Mouse (Mus musculus): ENCODE results near the gene Spaca6. TPM values are rescaled to one million over a fixed set of nuclear protein-coding genes. Genes with fewer than 3 reads are reported as not detected.

Gene Spaca6
- polyA plus RNA-seq, 1 experiment, result 81.0 TPM

DNA sequence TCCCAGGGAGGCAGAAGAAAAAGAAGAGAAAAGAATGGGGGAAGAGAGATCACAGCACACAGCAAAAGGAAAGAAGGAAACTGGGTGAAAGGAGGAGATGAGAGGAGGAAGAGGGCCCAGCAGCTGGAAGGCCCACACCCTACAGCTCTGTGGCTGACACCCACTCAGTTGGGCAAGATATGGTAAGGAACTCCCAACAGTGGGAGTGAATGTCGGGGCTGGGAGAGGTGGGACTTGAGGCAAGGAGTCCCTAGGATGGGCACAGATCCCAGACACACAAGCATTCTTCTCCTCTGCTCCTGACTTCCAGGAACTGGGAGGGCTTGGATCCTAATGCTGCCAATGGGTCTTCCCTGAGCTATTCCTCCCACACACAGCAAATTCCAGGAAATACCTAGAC, 35.4 kb downstream of the Spaca6 start:
- Histone ChIP-seq H3K27me3 (ENCODE audit: control insufficient read depth, insufficient read depth, low read length, poor library complexity, severe bottlenecking) (no peaks in the 10 kb centered on the region), H3K27ac (ENCODE audit: insufficient read depth, low read length) (no peak overlapping the region), H3K9ac (ENCODE audit: low read depth, poor library complexity, severe bottlenecking) (no peak overlapping the region), H3K4me1 (ENCODE audit: control insufficient read depth, insufficient read depth, low read length) (no peaks in the 10 kb centered on the region), H3K9me3 (replicated peaks; ENCODE audit: control insufficient read depth, insufficient read depth, low read length, poor library complexity, severe bottlenecking) (no peaks in the 10 kb centered on the region), H3K36me3 (ENCODE audit: control insufficient read depth, insufficient read depth, low read length, poor library complexity, severe bottlenecking) (no peaks in the 10 kb centered on the region), H3K4me3 (ENCODE audit: low read depth, low read length) (no peak overlapping the region)
- TF ChIP-seq CTCF (IDR thresholded peaks at IDR 0.05; ENCODE audit: low read depth, low read length) (no peak), POLR2A (IDR thresholded peaks at IDR 0.05; ENCODE audit: insufficient read depth, low read length) (no peak), EP300 (IDR thresholded peaks at IDR 0.05; ENCODE audit: insufficient read depth, low read depth, low read length) (no peak)

DNA sequence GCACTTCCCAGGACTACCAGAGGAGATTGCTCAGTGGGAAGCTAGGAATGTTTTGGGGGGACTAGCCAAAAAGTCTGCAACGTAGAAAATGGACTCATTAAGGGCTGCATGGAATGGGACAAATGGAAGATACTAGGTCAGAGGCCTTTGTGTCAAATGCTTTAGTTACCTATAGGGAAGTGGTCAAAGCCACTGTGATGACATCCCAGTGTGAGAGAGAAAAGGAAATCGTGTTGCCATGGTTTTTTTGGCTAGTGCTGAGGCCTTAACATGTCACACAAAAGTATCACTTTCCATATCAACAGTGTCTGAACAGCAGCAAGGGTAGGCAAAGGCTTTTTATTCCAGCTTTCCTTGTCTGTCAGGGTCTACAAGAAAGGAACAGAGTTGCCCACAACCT, 38.2 kb downstream of the Spaca6 start:
- Histone ChIP-seq H3K4me1 (ENCODE audit: control insufficient read depth, insufficient read depth, low read length) (no peaks in the 10 kb centered on the region), H3K27me3 (ENCODE audit: control insufficient read depth, insufficient read depth, low read length, poor library complexity, severe bottlenecking) (no peaks in the 10 kb centered on the region), H3K36me3 (ENCODE audit: control insufficient read depth, insufficient read depth, low read length, poor library complexity, severe bottlenecking) (no peaks in the 10 kb centered on the region), H3K27ac (ENCODE audit: insufficient read depth, low read length) (no peak overlapping the region), H3K9me3 (replicated peaks; ENCODE audit: control insufficient read depth, insufficient read depth, low read length, poor library complexity, severe bottlenecking) (no peaks in the 10 kb centered on the region), H3K4me3 (ENCODE audit: low read depth, low read length) (no peak overlapping the region), H3K9ac (ENCODE audit: low read depth, poor library complexity, severe bottlenecking) (no peak overlapping the region)
- TF ChIP-seq POLR2A (IDR thresholded peaks at IDR 0.05; ENCODE audit: insufficient read depth, low read length) (no peak), CTCF (IDR thresholded peaks at IDR 0.05; ENCODE audit: low read depth, low read length) (no peak), EP300 (IDR thresholded peaks at IDR 0.05; ENCODE audit: insufficient read depth, low read depth, low read length) (no peak)

DNA sequence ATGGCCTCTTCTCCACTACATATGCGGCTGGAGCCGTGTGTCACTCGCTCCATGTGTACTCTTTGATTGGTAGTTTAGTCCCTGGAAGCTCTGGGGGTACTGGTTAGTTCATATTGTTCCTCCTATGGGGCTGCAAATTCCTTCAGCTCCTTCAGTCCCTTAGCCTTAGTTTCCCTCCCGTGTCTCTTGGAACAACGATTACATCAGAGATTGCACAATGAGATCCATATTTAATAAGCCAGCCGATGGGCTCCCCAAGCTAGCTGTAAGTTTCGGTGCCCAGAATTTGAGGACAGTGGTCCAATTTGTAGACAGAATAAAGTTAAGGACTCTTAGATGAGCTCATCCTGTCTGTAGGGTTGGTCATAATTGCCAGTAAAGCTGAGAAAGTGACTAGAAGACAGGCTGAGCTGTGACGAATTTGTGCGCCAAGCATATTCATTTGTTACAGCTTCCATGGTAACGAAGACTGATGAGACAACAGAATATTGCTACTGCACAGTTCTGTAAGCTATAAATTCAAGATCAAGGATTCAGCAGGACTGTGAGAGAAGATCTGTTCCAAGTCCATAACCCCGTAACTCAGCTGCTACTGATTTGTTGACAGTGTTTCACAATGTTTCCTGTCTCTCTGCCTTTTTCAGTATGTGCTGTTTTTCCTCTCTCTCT, 40.0 kb downstream of the Spaca6 start:
- H3K36me3 ChIP-seq (ENCODE audit: control insufficient read depth, insufficient read depth, low read length, poor library complexity, severe bottlenecking), result no peaks in the 10 kb centered on the region
- H3K4me3 ChIP-seq (ENCODE audit: low read depth, low read length), result no peak overlapping the region
- no peaks in the 10 kb centered on the region for H3K4me1 ChIP-seq (ENCODE audit: control insufficient read depth, insufficient read depth, low read length)
- TF ChIP-seq CTCF (IDR thresholded peaks at IDR 0.05; ENCODE audit: low read depth, low read length), result no peak
- H3K27me3 ChIP-seq (ENCODE audit: control insufficient read depth, insufficient read depth, low read length, poor library complexity, severe bottlenecking), result no peaks in the 10 kb centered on the region
- no peak overlapping the region for H3K9ac ChIP-seq (ENCODE audit: low read depth, poor library complexity, severe bottlenecking)
- H3K27ac ChIP-seq (ENCODE audit: insufficient read depth, low read length), result no peak overlapping the region
- no peaks in the 10 kb centered on the region for H3K9me3 ChIP-seq (replicated peaks; ENCODE audit: control insufficient read depth, insufficient read depth, low read length, poor library complexity, severe bottlenecking)

DNA sequence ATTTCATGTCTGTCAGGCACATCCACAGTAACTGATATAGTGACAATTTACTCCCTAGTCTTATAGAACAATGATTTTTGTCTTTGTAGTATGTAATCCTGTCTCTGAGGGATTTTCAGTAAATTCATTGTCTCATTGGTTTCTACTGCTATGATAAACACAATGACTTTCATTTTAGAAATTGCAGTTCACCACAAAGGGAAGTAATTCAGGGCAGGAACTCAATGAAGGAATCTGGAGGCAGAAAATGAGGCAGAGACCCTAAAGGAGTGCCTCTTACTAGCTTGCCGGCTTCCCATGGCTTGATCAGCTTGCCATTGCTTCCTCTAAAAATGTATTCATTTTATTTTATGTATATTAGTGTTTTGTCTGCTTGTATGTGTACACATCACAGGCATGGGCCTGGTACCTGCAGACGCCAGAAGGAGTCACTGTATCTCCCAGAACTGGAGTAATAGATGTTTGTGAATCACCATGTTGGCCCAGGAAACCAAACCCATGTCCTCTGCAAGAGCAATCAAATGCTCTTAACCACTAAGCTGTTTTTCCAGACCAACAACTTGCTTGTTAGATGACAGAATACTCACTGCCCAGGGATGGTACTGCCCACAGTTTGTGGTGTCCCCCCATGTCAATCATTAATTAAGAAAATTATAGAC, 44.1 kb downstream of the Spaca6 start:
- Histone ChIP-seq H3K36me3 (ENCODE audit: control insufficient read depth, insufficient read depth, low read length, poor library complexity, severe bottlenecking) (no peaks in the 10 kb centered on the region), H3K4me3 (ENCODE audit: low read depth, low read length) (no peak overlapping the region), H3K4me1 (ENCODE audit: control insufficient read depth, insufficient read depth, low read length) (no peaks in the 10 kb centered on the region), H3K27me3 (ENCODE audit: control insufficient read depth, insufficient read depth, low read length, poor library complexity, severe bottlenecking) (no peaks in the 10 kb centered on the region), H3K9me3 (replicated peaks; ENCODE audit: control insufficient read depth, insufficient read depth, low read length, poor library complexity, severe bottlenecking) (no peaks in the 10 kb centered on the region), H3K27ac (ENCODE audit: insufficient read depth, low read length) (no peak overlapping the region), H3K9ac (ENCODE audit: low read depth, poor library complexity, severe bottlenecking) (no peak overlapping the region)
- no peak for TF ChIP-seq EP300 (IDR thresholded peaks at IDR 0.05; ENCODE audit: insufficient read depth, low read depth, low read length)
- no peak for TF ChIP-seq POLR2A (IDR thresholded peaks at IDR 0.05; ENCODE audit: insufficient read depth, low read length)
- TF ChIP-seq CTCF (IDR thresholded peaks at IDR 0.05; ENCODE audit: low read depth, low read length), result no peak

DNA sequence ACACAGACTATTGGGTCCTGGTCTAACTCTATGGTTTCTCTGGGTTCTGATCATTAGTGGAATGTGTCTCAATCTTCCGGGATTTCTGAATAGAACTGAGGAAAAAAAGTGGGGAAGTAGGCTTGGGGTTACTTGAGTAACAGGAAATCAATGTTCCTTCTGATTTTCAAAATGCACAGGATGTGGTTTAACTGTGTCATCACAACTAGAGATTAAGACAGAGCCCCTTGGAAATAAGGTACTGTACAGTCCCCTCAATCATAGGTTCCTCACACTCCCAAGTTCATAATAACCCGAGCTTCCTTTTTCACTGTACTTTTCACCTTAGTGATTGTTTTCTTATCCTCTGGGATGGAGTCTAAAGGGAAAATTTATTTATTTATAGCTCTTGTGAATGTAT, 44.7 kb downstream of the Spaca6 start:
- no peaks in the 10 kb centered on the region for H3K27me3 ChIP-seq (ENCODE audit: control insufficient read depth, insufficient read depth, low read length, poor library complexity, severe bottlenecking)
- H3K9me3 ChIP-seq (replicated peaks; ENCODE audit: control insufficient read depth, insufficient read depth, low read length, poor library complexity, severe bottlenecking), result no peaks in the 10 kb centered on the region
- H3K4me3 ChIP-seq (ENCODE audit: low read depth, low read length), result no peak overlapping the region
- H3K36me3 ChIP-seq (ENCODE audit: control insufficient read depth, insufficient read depth, low read length, poor library complexity, severe bottlenecking), result no peaks in the 10 kb centered on the region
- no peaks in the 10 kb centered on the region for H3K4me1 ChIP-seq (ENCODE audit: control insufficient read depth, insufficient read depth, low read length)
- no peak overlapping the region for H3K27ac ChIP-seq (ENCODE audit: insufficient read depth, low read length)
- H3K9ac ChIP-seq (ENCODE audit: low read depth, poor library complexity, severe bottlenecking), result no peak overlapping the region
- TF ChIP-seq POLR2A (IDR thresholded peaks at IDR 0.05; ENCODE audit: insufficient read depth, low read length), result no peak

DNA sequence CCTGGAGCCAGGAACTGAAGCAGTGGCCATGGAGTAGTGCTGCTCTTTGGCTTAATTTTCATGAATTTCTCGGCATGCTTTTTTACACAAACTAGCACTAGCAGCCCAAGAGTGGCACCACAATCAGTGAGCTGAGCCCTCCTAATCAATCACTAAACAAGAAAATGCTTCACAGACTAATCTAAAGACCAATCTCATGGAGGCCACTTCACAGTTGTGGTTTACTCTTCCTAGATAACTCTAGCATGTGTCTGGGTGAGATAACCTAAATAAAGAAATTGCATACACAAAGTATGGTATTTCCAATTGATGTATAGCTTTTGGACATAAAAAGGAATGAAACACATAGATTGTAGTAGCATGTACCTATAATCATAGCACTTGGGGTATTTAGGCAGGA, 52.4 kb downstream of the Spaca6 start:
- TF ChIP-seq CTCF (IDR thresholded peaks at IDR 0.05; ENCODE audit: low read depth, low read length) (no peak), EP300 (IDR thresholded peaks at IDR 0.05; ENCODE audit: insufficient read depth, low read depth, low read length) (no peak), POLR2A (IDR thresholded peaks at IDR 0.05; ENCODE audit: insufficient read depth, low read length) (no peak)
- Histone ChIP-seq H3K9ac (ENCODE audit: low read depth, poor library complexity, severe bottlenecking) (no peak overlapping the region), H3K36me3 (ENCODE audit: control insufficient read depth, insufficient read depth, low read length, poor library complexity, severe bottlenecking) (no peaks in the 10 kb centered on the region), H3K4me3 (ENCODE audit: low read depth, low read length) (no peak overlapping the region), H3K9me3 (replicated peaks; ENCODE audit: control insufficient read depth, insufficient read depth, low read length, poor library complexity, severe bottlenecking) (no peaks in the 10 kb centered on the region), H3K27me3 (ENCODE audit: control insufficient read depth, insufficient read depth, low read length, poor library complexity, severe bottlenecking) (no peaks in the 10 kb centered on the region), H3K27ac (ENCODE audit: insufficient read depth, low read length) (no peak overlapping the region), H3K4me1 (ENCODE audit: control insufficient read depth, insufficient read depth, low read length) (no peaks in the 10 kb centered on the region)
